Comparison of ENCODE assay signal across 19 mouse cellular contexts in the genomic region with DNA sequence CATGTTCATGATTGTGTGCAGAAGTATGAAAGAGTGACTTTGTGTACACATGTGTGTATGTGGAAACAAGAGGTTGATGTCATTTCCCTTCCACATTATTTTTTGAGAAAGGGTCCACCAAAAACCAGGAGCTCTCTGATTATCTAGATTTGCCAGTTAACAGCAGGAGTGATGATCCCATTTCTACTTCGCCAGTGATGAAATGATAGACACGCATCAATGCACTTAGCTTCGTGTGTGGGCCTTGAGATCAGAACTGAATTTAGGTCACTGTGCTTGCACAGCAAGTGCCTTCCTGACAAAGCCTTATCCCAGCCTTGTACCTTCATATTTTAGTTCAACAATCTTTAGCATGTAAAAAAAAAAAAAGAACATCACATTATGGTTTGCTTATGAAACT.
"Had no signal": no experiment of that assay in that cellular context is flagged by ENCODE, and none has a peak within 500 bp of the region (broad histone marks: within the 10 kb centered on the region; RNA-seq: fewer than 3 reads in every experiment).

No protein-coding gene starts in this region.

- H3K4me2 ChIP-seq: liver, embryonic 15.5 days; lung, embryonic 15.5 days; midbrain, embryonic 11.5 days; midbrain, embryonic 13.5 days; midbrain, embryonic 15.5 days; neural tube, embryonic 12.5 days; stomach, embryonic 15.5 days had no signal

- DNase-seq: liver, postnatal 0 days; lung, adult 2 months; lung, postnatal 14 days; lung, postnatal 36 days; right cerebral cortex, postnatal 14 days; thymus, adult 2 months; thymus, postnatal 25 days; thymus, postnatal 4 days had no signal

- H3K36me3 ChIP-seq: liver, embryonic 15.5 days; lung, embryonic 15.5 days; midbrain, embryonic 13.5 days; midbrain, embryonic 15.5 days; neural tube, embryonic 12.5 days; stomach, embryonic 15.5 days had no signal

- H3K27ac ChIP-seq: liver, embryonic 15.5 days; lung, embryonic 15.5 days; macrophage; midbrain, embryonic 13.5 days; midbrain, embryonic 15.5 days; neural tube, embryonic 12.5 days; stomach, embryonic 15.5 days; stomach, postnatal 0 days had no signal

- H3K9ac ChIP-seq: liver, embryonic 15.5 days; liver, postnatal 0 days; lung, embryonic 15.5 days; midbrain, embryonic 13.5 days; midbrain, embryonic 15.5 days; neural tube, embryonic 12.5 days; stomach, embryonic 15.5 days had no signal

- H3K9me3 ChIP-seq: liver, embryonic 15.5 days; lung, embryonic 15.5 days; megakaryocyte, embryonic 14.5 days; midbrain, embryonic 13.5 days; midbrain, embryonic 15.5 days; neural tube, embryonic 12.5 days; stomach, embryonic 15.5 days had no signal

- ATAC-seq: liver, postnatal 0 days; lung, postnatal 0 days; midbrain, embryonic 13.5 days; midbrain, embryonic 15.5 days had no signal

- H3K27me3 ChIP-seq: liver, embryonic 15.5 days; lung, embryonic 15.5 days; megakaryocyte, embryonic 14.5 days; midbrain, embryonic 13.5 days; midbrain, embryonic 15.5 days; neural tube, embryonic 12.5 days; stomach, embryonic 15.5 days had no signal

- H3K4me1 ChIP-seq: liver, embryonic 15.5 days; lung, embryonic 15.5 days; megakaryocyte, embryonic 14.5 days; midbrain, embryonic 13.5 days; midbrain, embryonic 15.5 days; neural tube, embryonic 12.5 days; stomach, embryonic 15.5 days had no signal

- H3K4me3 ChIP-seq: liver, embryonic 15.5 days; lung, embryonic 15.5 days; megakaryocyte, embryonic 14.5 days; midbrain, embryonic 13.5 days; midbrain, embryonic 15.5 days; neural tube, embryonic 12.5 days; stomach, embryonic 15.5 days had no signal
